Mouse (Mus musculus) midbrain, postnatal 0 days (tissue): Measurements from ENCODE around the gene Tcl1b2. TPM values are rescaled to one million over a fixed set of nuclear protein-coding genes. Genes with fewer than 3 reads are reported as not detected.
"Not testable (repeated sequence)": the region's sequence is repeated elsewhere in the genome, so short reads cannot be mapped to it uniquely, and the experiment has no call there.

ENCODE experiments used
- ATAC-seq: fragments of 200-750 bp; cut with Nextera tagmentation; 2 replicates; pipeline ENCODE4 v1.8.0; 2017; ENCODE audit warnings: moderate number of reproducible peaks, mild to moderate bottlenecking, moderate TSS enrichment, moderate library complexity; ENCODE audit not compliant: low FRiP score
- DNase-seq: peaks from one replicate; pipeline ENCODE4 v3.0.0-alpha.2; 2015; ENCODE audit warnings: low spot score
- H3K27ac ChIP-seq: fragments of 300-500 bp; sonication (generic); 2 replicates; pipeline ENCODE4 v1.5.1; 2014; ENCODE audit warnings: low read depth, mild to moderate bottlenecking, low read length, mixed read lengths
- H3K27me3 ChIP-seq: fragments of 300-500 bp; sonication (generic); 2 replicates; pipeline ENCODE4 v1.6.1; 2014; ENCODE audit warnings: low read length, control low read depth, mixed read lengths; ENCODE audit not compliant: insufficient read depth
- H3K36me3 ChIP-seq: fragments of 300-500 bp; sonication (generic); 2 replicates; pipeline ENCODE4 v1.6.1; 2014; ENCODE audit warnings: low read length, control low read depth, mixed read lengths; ENCODE audit not compliant: insufficient read depth
- H3K4me1 ChIP-seq: fragments of 300-500 bp; sonication (generic); 2 replicates; pipeline ENCODE4 v1.6.1; 2014; ENCODE audit warnings: mild to moderate bottlenecking, control low read depth, antibody characterized with exemption, low read length, mixed read lengths; ENCODE audit not compliant: insufficient read depth
- H3K4me2 ChIP-seq: fragments of 300-500 bp; sonication (generic); 2 replicates; pipeline ENCODE4 v1.6.1; 2014; ENCODE audit warnings: low read depth, mild to moderate bottlenecking, low read length, mixed read lengths; ENCODE audit not compliant: poor library complexity, severe bottlenecking
- H3K4me3 ChIP-seq: fragments of 300-500 bp; sonication (generic); 2 replicates; pipeline ENCODE4 v1.5.1; 2014; ENCODE audit warnings: low read depth, mild to moderate bottlenecking, low read length, moderate library complexity
- H3K9ac ChIP-seq: fragments of 300-500 bp; sonication (generic); replicated peaks from 2 replicates; pipeline ENCODE4 v1.6.1; 2014; ENCODE audit warnings: mild to moderate bottlenecking, low read length, moderate library complexity, mixed read lengths; ENCODE audit not compliant: poor library complexity, severe bottlenecking
- H3K9me3 ChIP-seq: fragments of 300-500 bp; sonication (generic); 2 replicates; pipeline ENCODE4 v1.6.1; 2016; ENCODE audit warnings: low read length, control low read depth
- CTCF ChIP-seq: IDR thresholded peaks from 2 replicates; pipeline ENCODE4 v1.5.1; 2016; ENCODE audit warnings: antibody characterized with exemption, mild to moderate bottlenecking
- WGBS: fragments of 180-500 bp; shearing (Covaris S2); extraction: QIAGEN DNeasy Blood & Tissue Kit; methylation state at CpG from one replicate; pipeline ENCODE4 v1.1.7; 2014; 5-methylcytosine and 5-hydroxymethylcytosine counted together
- polyA plus RNA-seq: library from polyadenylated mRNA; unstranded; fragments of >200 nt; fragmentation: Nextera tagmentation; extraction: Ambion mirVana; gene quantifications from 2 replicates; pipeline ENCODE4 v1.2.1, GENCODE M21; 2015
- total RNA-seq: library from RNA; depleted of rRNA; stranded (reverse); fragments of >200 nt; gene quantifications from 2 replicates; pipeline ENCODE4 v1.2.3, GENCODE M21; 2014; rRNA removed

Gene Tcl1b2
- total and polyA plus RNA-seq, 2 experiments from 2014 or later, result not detected

GRCm38 (mm10) chr12:105188980-105189379, 43.2 kb downstream of the Tcl1b2 start:
- not testable (repeated sequence) for H3K27me3 ChIP-seq, H3K4me3 ChIP-seq, ATAC-seq, DNase-seq, H3K4me2 ChIP-seq, H3K27ac ChIP-seq, H3K36me3 ChIP-seq, H3K9ac ChIP-seq, H3K4me1 ChIP-seq, H3K9me3 ChIP-seq
- TF ChIP-seq CTCF, result peak; percentile 35
- WGBS, result 61% methylated on average over 2 of the region's 2 CpGs

- not testable (repeated sequence) for H3K9me3 ChIP-seq, H3K36me3 ChIP-seq, H3K4me2 ChIP-seq, H3K9ac ChIP-seq, DNase-seq, ATAC-seq, H3K4me3 ChIP-seq, H3K4me1 ChIP-seq, H3K27ac ChIP-seq, H3K27me3 ChIP-seq
- 95% methylated on average over 6 of the region's 6 CpGs for WGBS
These were observed 44.9 kb downstream of the Tcl1b2 start, which contains the start of gene Tcl1b3 for GRCm38 (mm10) chr12:105190743-105191142. TSS of gene Tcl1b3 (plus strand) at chr12:105191043.

GRCm38 (mm10) chr12:105199684-105200497, 54.1 kb downstream of the Tcl1b2 start:
- not testable (repeated sequence) for H3K9me3 ChIP-seq, H3K27ac ChIP-seq, H3K4me2 ChIP-seq, H3K27me3 ChIP-seq, H3K4me1 ChIP-seq, ATAC-seq, H3K36me3 ChIP-seq, H3K4me3 ChIP-seq, H3K9ac ChIP-seq
- DNase-seq, result peak; percentile 8
- 8% methylated on average over 7 of the region's 7 CpGs for WGBS

- WGBS, result 84% methylated on average over 1 of the region's 1 CpGs
These were observed 55.8 kb downstream of the Tcl1b2 start, which contains the start of gene Tcl1b4 for GRCm38 (mm10) chr12:105201657-105202056. TSS of gene Tcl1b4 (plus strand) at chr12:105201957.

More at GRCm38 (mm10) chr12:105201657-105202056, 55.8 kb downstream of the Tcl1b2 start, which contains the start of gene Tcl1b4:
- H3K9me3 ChIP-seq, H3K4me3 ChIP-seq, DNase-seq, H3K4me1 ChIP-seq, H3K27ac ChIP-seq, H3K4me2 ChIP-seq, H3K27me3 ChIP-seq, H3K36me3 ChIP-seq, ATAC-seq, H3K9ac ChIP-seq: not testable (repeated sequence)

Other genes with a start within 250 kb of the Tcl1b2 start
- gene Syne3, start 136.2 kb upstream of the Tcl1b2 start, total RNA-seq, result 0.93 and 1.4 TPM in 2 replicates
- 0.44 and 0.85 TPM in 2 replicates for gene Syne3, start 136.2 kb upstream of the Tcl1b2 start, polyA plus RNA-seq
- gene Glrx5, start 113.3 kb upstream of the Tcl1b2 start, total RNA-seq, result 35.8 and 50.9 TPM in 2 replicates
- gene Glrx5, start 113.3 kb upstream of the Tcl1b2 start, polyA plus RNA-seq, result 175 and 185 TPM in 2 replicates
- not detected in 2 replicates for gene Tcl1b1, start 13.7 kb downstream of the Tcl1b2 start, total RNA-seq
- not detected in 2 replicates for gene Tcl1b1, start 13.7 kb downstream of the Tcl1b2 start, polyA plus RNA-seq
- not detected in 2 replicates for gene Tcl1b5, start 30.3 kb downstream of the Tcl1b2 start, total RNA-seq
- gene Tcl1b5, start 30.3 kb downstream of the Tcl1b2 start, polyA plus RNA-seq, result not detected in 2 replicates
- gene Tcl1b3, start 45.0 kb downstream of the Tcl1b2 start, total RNA-seq, result not detected in 2 replicates
- gene Tcl1b3, start 45.0 kb downstream of the Tcl1b2 start, polyA plus RNA-seq, result not detected in 2 replicates
- not detected in 2 replicates for gene Tcl1b4, start 55.9 kb downstream of the Tcl1b2 start, total RNA-seq
- gene Tcl1b4, start 55.9 kb downstream of the Tcl1b2 start, polyA plus RNA-seq, result not detected in 2 replicates
- gene Tcl1, start 76.8 kb downstream of the Tcl1b2 start, total RNA-seq, result not detected in 2 replicates
- not detected in 2 replicates for gene Tcl1, start 76.8 kb downstream of the Tcl1b2 start, polyA plus RNA-seq
- gene Tunar, start 187.9 kb downstream of the Tcl1b2 start, total RNA-seq, result 29.1 and 34.7 TPM in 2 replicates
- gene Tunar, start 187.9 kb downstream of the Tcl1b2 start, polyA plus RNA-seq, result 22.7 and 22.8 TPM in 2 replicates